Mouse (Mus musculus) liver (tissue): ENCODE data around the gene Fcgrt.
"Not testable (repeated sequence)": the region's sequence is repeated elsewhere in the genome, so short reads cannot be mapped to it uniquely, and the experiment has no call there.

ENCODE experiments used
- DNase-seq: peaks from one replicate; pipeline ENCODE4 v3.0.0-alpha.2; 2020; ENCODE audit warnings: mixed read lengths

Fcgrt gene

GRCm38 (mm10) chr7:45110089-45110488, 6.4 kb upstream of the Fcgrt start:
- not testable (repeated sequence) for DNase-seq

GRCm38 (mm10) chr7:45107052-45107645, 3.5 kb upstream of the Fcgrt start:
- no peak for DNase-seq

- no peak for DNase-seq
Observed at GRCm38 (mm10) chr7:45106441-45106840, 2.8 kb upstream of the Fcgrt start.

GRCm38 (mm10) chr7:45105491-45105890, 1.8 kb upstream of the Fcgrt start:
- no peak for DNase-seq

- no peak for DNase-seq
Observed at GRCm38 (mm10) chr7:45104941-45105340, 1.3 kb upstream of the Fcgrt start.

GRCm38 (mm10) chr7:45102940-45103585, 588 bp downstream of the Fcgrt start:
- no peak for DNase-seq

- no peak for DNase-seq
Observed at GRCm38 (mm10) chr7:45102441-45102840, 1.2 kb downstream of the Fcgrt start.

GRCm38 (mm10) chr7:45100046-45100445, 3.6 kb downstream of the Fcgrt start:
- no peak for DNase-seq

- no peak for DNase-seq
Observed at GRCm38 (mm10) chr7:45098541-45099240, 5.0 kb downstream of the Fcgrt start.

GRCm38 (mm10) chr7:45097479-45097878, 6.2 kb downstream of the Fcgrt start:
- no peak for DNase-seq

GRCm38 (mm10) chr7:45095965-45096364, 7.7 kb downstream of the Fcgrt start:
- not testable (repeated sequence) for DNase-seq

- no peak for DNase-seq
Observed at GRCm38 (mm10) chr7:45095367-45095766, 8.3 kb downstream of the Fcgrt start.

- no peak for DNase-seq
Observed at GRCm38 (mm10) chr7:45094121-45094520, 9.5 kb downstream of the Fcgrt start.

- peak; percentile 68 for DNase-seq
Observed at GRCm38 (mm10) chr7:45093516-45093905, 10.1 kb downstream of the Fcgrt start.

GRCm38 (mm10) chr7:45092828-45093515, 10.7 kb downstream of the Fcgrt start:
- no peak for DNase-seq

GRCm38 (mm10) chr7:45092048-45092447, 11.6 kb downstream of the Fcgrt start, which contains the start of gene Rcn3:
Gene Rcn3 (minus strand): TSS chr7:45092221.
- peak; percentile 89 for DNase-seq

- peak; percentile 59 for DNase-seq
Observed at GRCm38 (mm10) chr7:45091001-45091990, 12.4 kb downstream of the Fcgrt start.

GRCm38 (mm10) chr7:45090251-45090977, 13.2 kb downstream of the Fcgrt start:
- DNase-seq: peak; percentile 78

- no peak for DNase-seq
Observed at GRCm38 (mm10) chr7:45088597-45088996, 15.1 kb downstream of the Fcgrt start.

GRCm38 (mm10) chr7:45086084-45086483, 17.6 kb downstream of the Fcgrt start:
- no peak for DNase-seq

- no peak for DNase-seq
Observed at GRCm38 (mm10) chr7:45083300-45083890, 20.3 kb downstream of the Fcgrt start.
